Mouse (Mus musculus) forebrain, embryonic 14.5 days (tissue): Measurements from ENCODE around the gene Rfpl4. TPM values are rescaled to one million over a fixed set of nuclear protein-coding genes. Genes with fewer than 3 reads are reported as not detected.
"Not testable (repeated sequence)": the region's sequence is repeated elsewhere in the genome, so short reads cannot be mapped to it uniquely, and the experiment has no call there.

ENCODE experiments used
- ATAC-seq: fragments of 200-750 bp; cut with Nextera tagmentation; 2 replicates; pipeline ENCODE4 v1.8.0; 2017; ENCODE audit warnings: mild to moderate bottlenecking, moderate library complexity
- DNase-seq: peaks from one replicate; pipeline ENCODE4 v3.0.0-alpha.2; 2015; ENCODE audit warnings: low spot score
- H3K27ac ChIP-seq: fragments of 300-500 bp; sonication (generic); 2 replicates; pipeline ENCODE4 v1.5.1; 2014; ENCODE audit warnings: low read depth, mild to moderate bottlenecking, control low read depth, low read length, moderate library complexity
- H3K27me3 ChIP-seq: fragments of 300-500 bp; sonication (generic); replicated peaks from 2 replicates; pipeline ENCODE4 v1.6.1; 2014; ENCODE audit warnings: low read length, control low read depth, mixed read lengths; ENCODE audit not compliant: control insufficient read depth, insufficient read depth
- H3K36me3 ChIP-seq: fragments of 300-500 bp; sonication (generic); 2 replicates; pipeline ENCODE4 v1.6.1; 2014; ENCODE audit warnings: low read length, control low read depth; ENCODE audit not compliant: control insufficient read depth, insufficient read depth
- H3K4me1 ChIP-seq: fragments of 300-500 bp; sonication (generic); 2 replicates; pipeline ENCODE4 v1.6.1; 2014; ENCODE audit warnings: antibody characterized with exemption, low read length, control low read depth; ENCODE audit not compliant: control insufficient read depth, insufficient read depth
- H3K4me2 ChIP-seq: fragments of 300-500 bp; sonication (generic); 2 replicates; pipeline ENCODE4 v1.6.1; 2014; ENCODE audit warnings: mild to moderate bottlenecking, control low read depth, low read length
- H3K4me3 ChIP-seq: fragments of 300-500 bp; sonication (generic); 2 replicates; pipeline ENCODE4 v1.5.1; 2014; ENCODE audit warnings: low read depth, low read length, control low read depth
- H3K9ac ChIP-seq: fragments of 300-500 bp; sonication (generic); 2 replicates; pipeline ENCODE4 v1.6.1; 2014; ENCODE audit warnings: mild to moderate bottlenecking, low read length, control low read depth, moderate library complexity
- H3K9me3 ChIP-seq: fragments of 300-500 bp; sonication (generic); replicated peaks from 2 replicates; pipeline ENCODE4 v1.6.1; 2016; ENCODE audit warnings: low read length, control low read depth, mixed read lengths; ENCODE audit not compliant: control insufficient read depth
- WGBS: fragments of 180-500 bp; shearing (Covaris S2); extraction: QIAGEN DNeasy Blood & Tissue Kit; methylation state at CpG from one replicate; pipeline ENCODE4 v1.1.7; 2014; 5-methylcytosine and 5-hydroxymethylcytosine counted together
- polyA plus RNA-seq: library from polyadenylated mRNA; unstranded; fragments of >200 nt; fragmentation: Nextera tagmentation; extraction: Ambion mirVana; gene quantifications from 2 replicates; pipeline ENCODE4 v1.2.1, GENCODE M21; 2014

The Rfpl4 gene
- not detected in 2 replicates for polyA plus RNA-seq

- no peak within 1 kb of the TSS for H3K27ac ChIP-seq
- DNase-seq, result no peak
- WGBS, result 95% methylated on average over 3 of the region's 3 CpGs
Observed at GRCm38 (mm10) chr7:5116850-5117249, at the start of gene Rfpl4. TSS of gene Rfpl4 (minus strand) at chr7:5116950.

GRCm38 (mm10) chr7:5149570-5149969, 32.8 kb upstream of the Rfpl4 start, which contains the start of gene Vmn1r55:
TSS of gene Vmn1r55 (minus strand) at chr7:5149670.
- H3K27me3 ChIP-seq, H3K4me2 ChIP-seq, H3K9ac ChIP-seq, H3K4me1 ChIP-seq, H3K4me3 ChIP-seq, DNase-seq, ATAC-seq, H3K27ac ChIP-seq, H3K9me3 ChIP-seq, H3K36me3 ChIP-seq: not testable (repeated sequence)

More at GRCm38 (mm10) chr7:5116850-5117249, at the start of gene Rfpl4:
- ATAC-seq, result no peak
- no peaks in the 10 kb centered on the region for H3K36me3 ChIP-seq
- no peak within 1 kb of the TSS for H3K9ac ChIP-seq
- H3K27me3 ChIP-seq, result no peaks in the 10 kb centered on the region
- no peaks in the 10 kb centered on the region for H3K9me3 ChIP-seq
- H3K4me2 ChIP-seq, result no peak within 1 kb of the TSS
- H3K4me3 ChIP-seq, result no peak within 1 kb of the TSS
- no peaks in the 10 kb centered on the region for H3K4me1 ChIP-seq

- WGBS, result 19% methylated on average over 42 of the region's 42 CpGs
- H3K27ac ChIP-seq, result no peak within 1 kb of the TSS
- H3K9me3 ChIP-seq, result no peaks in the 10 kb centered on the region
- peak within 1 kb of the TSS; percentile 50 for H3K4me2 ChIP-seq
- peak; percentile 83 for ATAC-seq
- peak; percentile 67 for DNase-seq
- peak within 1 kb of the TSS; percentile 47 for H3K9ac ChIP-seq
- no peaks in the 10 kb centered on the region for H3K4me1 ChIP-seq
- H3K36me3 ChIP-seq, result no peaks in the 10 kb centered on the region
- peak within 1 kb of the TSS; percentile 28 for H3K4me3 ChIP-seq
- H3K27me3 ChIP-seq, result no peaks in the 10 kb centered on the region
Observed at GRCm38 (mm10) chr7:5125549-5126406, 9.0 kb upstream of the Rfpl4 start, which contains the start of gene Rasl2-9. TSS of gene Rasl2-9 (minus strand) at chr7:5125950.

GRCm38 (mm10) chr7:5125078-5125477, 8.3 kb upstream of the Rfpl4 start:
- no peaks in the 10 kb centered on the region for H3K4me1 ChIP-seq
- DNase-seq (no peak), ATAC-seq (no peak)
- no peak overlapping the region for H3K9ac ChIP-seq
- H3K4me3 ChIP-seq, result no peak overlapping the region
- no peaks in the 10 kb centered on the region for H3K36me3 ChIP-seq
- no peaks in the 10 kb centered on the region for H3K27me3 ChIP-seq
- WGBS, result 90% methylated on average over 8 of the region's 8 CpGs
- no peak overlapping the region for H3K4me2 ChIP-seq
- no peaks in the 10 kb centered on the region for H3K9me3 ChIP-seq
- no peak overlapping the region for H3K27ac ChIP-seq

- Histone ChIP-seq H3K9me3 (no peaks in the 10 kb centered on the region), H3K4me3 (no peak overlapping the region), H3K9ac (no peak overlapping the region), H3K36me3 (no peaks in the 10 kb centered on the region), H3K4me2 (no peak overlapping the region), H3K27me3 (no peaks in the 10 kb centered on the region), H3K4me1 (no peaks in the 10 kb centered on the region), H3K27ac (no peak overlapping the region)
- 29% methylated on average over 3 of the region's 3 CpGs for WGBS
- ATAC-seq (no peak), DNase-seq (no peak)
Observed at GRCm38 (mm10) chr7:5112701-5113100, 4.0 kb downstream of the Rfpl4 start.

- no peaks in the 10 kb centered on the region for H3K9me3 ChIP-seq
- ATAC-seq, result no peak
- H3K27ac ChIP-seq, result no peak overlapping the region
- no peak overlapping the region for H3K4me2 ChIP-seq
- DNase-seq, result no peak
- 79% methylated on average over 8 of the region's 8 CpGs for WGBS
- H3K4me1 ChIP-seq, result no peaks in the 10 kb centered on the region
- no peak overlapping the region for H3K9ac ChIP-seq
- H3K4me3 ChIP-seq, result no peak overlapping the region
- no peaks in the 10 kb centered on the region for H3K36me3 ChIP-seq
- H3K27me3 ChIP-seq, result no peaks in the 10 kb centered on the region
Observed at GRCm38 (mm10) chr7:5109301-5109700, 7.4 kb downstream of the Rfpl4 start.

- no peak overlapping the region for H3K4me2 ChIP-seq
- WGBS, result 87% methylated on average over 4 of the region's 4 CpGs
- no peaks in the 10 kb centered on the region for H3K9me3 ChIP-seq
- no peak for ATAC-seq
- H3K27me3 ChIP-seq, result no peaks in the 10 kb centered on the region
- H3K36me3 ChIP-seq, result no peaks in the 10 kb centered on the region
- no peak overlapping the region for H3K9ac ChIP-seq
- DNase-seq, result no peak
- no peak overlapping the region for H3K4me3 ChIP-seq
- no peaks in the 10 kb centered on the region for H3K4me1 ChIP-seq
- no peak overlapping the region for H3K27ac ChIP-seq
Observed at GRCm38 (mm10) chr7:5108272-5108671, 8.5 kb downstream of the Rfpl4 start.

- Histone ChIP-seq H3K27ac (no peak overlapping the region), H3K4me3 (no peak overlapping the region), H3K9ac (no peak overlapping the region), H3K36me3 (peaks cover 18% of the 10 kb centered on the region), H3K4me2 (no peak overlapping the region), H3K27me3 (no peaks in the 10 kb centered on the region), H3K4me1 (no peaks in the 10 kb centered on the region), H3K9me3 (no peaks in the 10 kb centered on the region)
- WGBS, result 91% methylated on average over 2 of the region's 2 CpGs
- no peak for DNase-seq
- ATAC-seq, result no peak
Observed at GRCm38 (mm10) chr7:5102564-5102963, 14.2 kb downstream of the Rfpl4 start.

- DNase-seq (no peak), ATAC-seq (no peak)
- Histone ChIP-seq H3K36me3 (peaks cover 32% of the 10 kb centered on the region), H3K4me2 (no peak overlapping the region), H3K9me3 (no peaks in the 10 kb centered on the region), H3K4me3 (no peak overlapping the region), H3K4me1 (no peaks in the 10 kb centered on the region), H3K9ac (no peak overlapping the region), H3K27ac (no peak overlapping the region), H3K27me3 (no peaks in the 10 kb centered on the region)
- WGBS, result 94% methylated on average over 10 of the region's 10 CpGs
Observed at GRCm38 (mm10) chr7:5101066-5101663, 15.6 kb downstream of the Rfpl4 start.
